Mouse (Mus musculus): ENCODE data around the gene Rgl1.
A peak's percentile ranks its signal among the peaks of the same experiment; 100 is the strongest.

The Rgl1 gene

GRCm38 (mm10) chr1:152589331-152589935, 176.7 kb downstream of the Rgl1 start:
- no peak for DNase-seq (ENCODE audit: low read depth, low spot score)

- DNase-seq (ENCODE audit: low read depth, low spot score), result no peak
These were observed 178.7 kb downstream of the Rgl1 start for GRCm38 (mm10) chr1:152587431-152587830.

GRCm38 (mm10) chr1:152585385-152585984, 180.7 kb downstream of the Rgl1 start:
- peak; percentile 17 for DNase-seq (ENCODE audit: low read depth, low spot score)

GRCm38 (mm10) chr1:152584933-152585332, 181.2 kb downstream of the Rgl1 start:
- no peak for DNase-seq (ENCODE audit: low read depth, low spot score)

GRCm38 (mm10) chr1:152581127-152581905, 184.8 kb downstream of the Rgl1 start:
- DNase-seq (ENCODE audit: low read depth, low spot score), result no peak

GRCm38 (mm10) chr1:152578944-152579343, 187.2 kb downstream of the Rgl1 start:
- no peak for DNase-seq (ENCODE audit: low read depth, low spot score)

- no peak for DNase-seq (ENCODE audit: low read depth, low spot score)
These were observed 187.9 kb downstream of the Rgl1 start for GRCm38 (mm10) chr1:152578108-152578721.

- no peak for DNase-seq (ENCODE audit: low read depth, low spot score)
These were observed 189.5 kb downstream of the Rgl1 start for GRCm38 (mm10) chr1:152576614-152577144.

GRCm38 (mm10) chr1:152575096-152575495, 191.1 kb downstream of the Rgl1 start:
- DNase-seq (ENCODE audit: low read depth, low spot score), result no peak

- no peak for DNase-seq (ENCODE audit: low read depth, low spot score)
These were observed 192.6 kb downstream of the Rgl1 start for GRCm38 (mm10) chr1:152573470-152574059.

GRCm38 (mm10) chr1:152572755-152573469, 193.2 kb downstream of the Rgl1 start:
- DNase-seq (ENCODE audit: low read depth, low spot score), result no peak

GRCm38 (mm10) chr1:152571340-152571739, 194.8 kb downstream of the Rgl1 start:
- DNase-seq (ENCODE audit: low read depth, low spot score), result no peak

GRCm38 (mm10) chr1:152570681-152571080, 195.5 kb downstream of the Rgl1 start:
- no peak for DNase-seq (ENCODE audit: low read depth, low spot score)

GRCm38 (mm10) chr1:152563282-152563681, 202.9 kb downstream of the Rgl1 start:
- DNase-seq (ENCODE audit: low read depth, low spot score), result no peak

- no peak for DNase-seq (ENCODE audit: low read depth, low spot score)
These were observed 203.3 kb downstream of the Rgl1 start for GRCm38 (mm10) chr1:152562877-152563276.

- DNase-seq (ENCODE audit: low read depth, low spot score), result no peak
These were observed 205.7 kb downstream of the Rgl1 start for GRCm38 (mm10) chr1:152560477-152560876.

- no peak for DNase-seq (ENCODE audit: low read depth, low spot score)
These were observed 209.4 kb downstream of the Rgl1 start for GRCm38 (mm10) chr1:152556576-152557281.

- no peak for DNase-seq (ENCODE audit: low read depth, low spot score)
These were observed 210.1 kb downstream of the Rgl1 start for GRCm38 (mm10) chr1:152555944-152556573.

GRCm38 (mm10) chr1:152553912-152554547, 212.1 kb downstream of the Rgl1 start:
- no peak for DNase-seq (ENCODE audit: low read depth, low spot score)

Data from CD4-positive, CD25-positive, alpha-beta regulatory T cell, adult 2 months (primary cell).